Mouse (Mus musculus): ENCODE measurements around the gene Paqr9.

Paqr9 gene

DNA sequence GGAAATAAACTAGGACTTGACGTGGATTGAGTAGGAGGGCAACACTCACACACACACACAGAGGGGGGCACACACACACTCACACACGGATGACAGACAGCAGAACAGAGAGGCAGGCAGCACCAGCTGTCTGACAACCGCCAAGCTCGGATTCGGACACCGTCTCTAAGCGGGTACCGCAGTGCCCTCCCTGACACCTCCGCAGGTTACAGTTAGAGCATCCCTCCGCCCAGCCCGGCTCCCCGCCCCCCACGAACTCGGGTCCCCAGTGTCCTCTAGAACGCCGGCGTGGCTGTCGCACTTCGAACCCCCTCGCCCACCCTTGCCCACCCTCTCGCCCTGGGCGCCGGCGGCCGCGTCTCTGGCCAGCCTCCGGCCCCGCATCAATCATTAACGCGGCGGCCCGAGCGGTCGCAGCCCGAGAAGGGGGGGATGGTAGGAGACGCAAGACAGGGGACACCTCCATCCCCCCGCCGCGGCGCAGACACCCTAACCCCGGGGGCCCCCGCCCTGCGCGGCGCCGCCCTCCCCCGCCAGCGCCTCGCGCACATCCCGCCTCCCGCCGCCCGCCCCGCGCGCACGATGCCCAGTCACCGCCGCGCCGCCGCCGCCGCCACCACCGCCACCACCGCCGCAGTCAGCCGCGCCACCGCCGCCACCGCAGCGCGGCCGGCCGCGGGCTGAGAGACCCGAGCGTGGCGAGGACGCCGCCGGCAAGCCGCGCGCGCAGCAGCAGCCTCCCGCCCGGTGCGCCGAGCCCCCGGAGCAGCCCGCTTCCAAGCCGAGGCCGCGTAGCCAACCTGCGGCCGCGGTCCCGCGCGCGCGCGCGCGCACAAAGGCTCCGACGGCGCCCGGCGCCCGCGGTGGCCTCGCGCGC, at the start of gene Paqr9:
Paqr9 (plus strand) TSS at position 599 of the 877 bp plus-strand sequence.
- no peak for DNase-seq (ENCODE audit: low spot score)

DNA sequence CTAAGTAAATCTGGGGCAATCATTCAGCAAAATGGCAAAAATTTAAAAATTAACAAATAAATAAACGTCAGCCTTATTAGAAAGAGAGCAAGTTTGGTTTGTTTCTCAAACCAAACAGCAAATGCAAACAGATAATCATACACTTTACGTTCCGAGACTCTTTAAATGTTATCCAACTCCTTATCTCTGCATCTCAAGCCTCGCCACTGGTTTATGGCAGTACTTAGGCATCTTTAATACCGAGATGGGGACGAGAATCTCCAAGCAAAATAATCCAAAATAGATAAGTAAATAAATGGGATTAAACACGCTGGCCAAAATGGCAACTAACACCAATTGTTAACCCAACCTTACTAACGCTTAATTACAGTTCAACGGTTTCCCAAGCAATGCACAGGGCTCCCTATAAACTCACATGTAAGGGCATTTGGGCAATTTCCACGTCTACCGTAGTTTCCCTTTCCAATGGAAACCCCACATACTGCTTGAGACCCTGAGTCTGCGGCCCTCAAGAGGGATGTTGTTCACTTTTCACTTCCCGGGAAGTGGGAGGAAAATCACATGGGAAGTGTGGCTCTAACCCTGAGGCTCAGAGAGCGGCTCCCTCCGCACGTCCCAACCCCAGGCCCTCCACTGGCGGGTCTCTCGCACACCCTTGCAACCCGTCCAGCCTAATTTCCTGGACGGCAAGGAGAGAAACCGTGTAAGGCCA, 48.6 kb upstream of the Paqr9 start:
- no peak for DNase-seq (ENCODE audit: low spot score)

DNA sequence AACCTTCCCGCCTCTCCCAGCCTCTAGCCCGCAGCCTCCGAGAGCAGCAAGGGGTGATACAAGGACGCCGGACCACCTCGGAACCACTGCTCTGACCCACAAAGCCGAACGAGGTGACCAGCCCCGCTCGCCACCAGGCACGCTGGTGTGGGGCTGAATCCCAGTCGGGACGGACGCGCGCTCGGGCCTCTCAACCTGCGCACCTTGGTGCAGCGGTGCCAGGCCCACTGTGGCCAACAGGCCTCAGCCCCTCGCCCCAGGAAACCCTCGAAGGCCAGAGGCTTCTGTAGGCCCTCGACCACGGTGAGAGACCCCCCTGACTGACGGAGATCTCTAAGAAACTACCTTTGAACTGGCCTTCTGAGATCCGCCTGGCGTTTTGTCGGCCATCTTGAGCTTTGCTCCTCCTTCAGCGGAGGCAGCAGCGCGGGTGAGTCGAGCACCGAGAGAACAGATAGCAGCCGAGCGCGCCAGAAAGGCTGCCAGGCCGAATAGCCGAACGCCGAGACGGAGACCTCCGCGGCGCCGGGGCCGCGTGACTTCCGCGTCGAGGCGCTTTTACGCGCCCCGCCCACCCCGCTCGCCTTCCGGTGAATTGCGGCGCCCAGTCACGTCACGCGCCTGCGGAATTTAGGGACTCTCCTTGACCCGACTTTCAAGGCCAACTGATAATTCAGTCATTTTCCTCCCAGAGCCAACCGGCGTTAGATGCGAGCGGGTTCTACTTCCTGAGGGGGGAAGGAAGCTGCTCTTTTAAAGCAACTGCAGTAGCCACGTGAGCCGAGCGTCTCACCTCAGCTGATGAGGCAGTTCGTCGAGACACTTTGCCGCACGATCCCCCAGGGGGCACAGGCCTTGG, 47.8 kb upstream of the Paqr9 start, which contains the start of gene U2surp:
U2surp (minus strand) TSS at position 525 of the 859 bp plus-strand sequence.
- peak; percentile 96 for DNase-seq (ENCODE audit: low spot score)

DNA sequence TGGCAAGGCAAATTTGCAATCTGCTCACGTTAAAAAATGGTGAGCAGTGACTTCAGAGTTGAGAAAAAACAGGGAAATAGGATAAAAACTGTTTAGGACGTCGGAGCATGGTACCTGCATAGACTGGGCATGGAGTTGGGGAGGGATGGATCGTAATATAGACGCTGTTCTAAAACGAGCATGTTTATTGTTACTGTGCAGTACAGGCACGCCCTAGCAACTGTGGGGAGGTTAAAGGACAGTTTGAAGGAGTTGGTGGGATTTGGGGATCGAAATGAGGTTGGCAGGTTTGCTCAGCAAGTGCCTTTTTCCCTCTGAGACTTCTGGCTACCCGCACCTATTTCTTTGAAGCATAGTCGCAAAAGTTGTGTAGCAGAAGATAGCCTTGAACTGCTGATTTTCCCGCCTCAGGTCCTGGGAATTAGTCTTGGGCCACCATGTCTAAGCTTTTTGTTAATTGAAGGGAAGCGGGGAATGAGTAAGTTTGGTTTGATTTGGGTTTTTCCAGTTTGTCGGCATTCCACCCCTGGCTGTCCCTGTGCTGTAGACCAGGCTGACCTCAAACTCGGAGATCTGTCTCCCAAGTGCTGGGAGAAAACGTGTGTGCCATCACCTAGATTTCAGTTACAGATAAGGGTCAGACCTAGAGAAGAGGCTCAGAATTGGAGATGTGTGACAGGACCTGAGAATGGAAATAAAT, 47.0 kb upstream of the Paqr9 start:
- DNase-seq (ENCODE audit: low spot score): no peak

DNA sequence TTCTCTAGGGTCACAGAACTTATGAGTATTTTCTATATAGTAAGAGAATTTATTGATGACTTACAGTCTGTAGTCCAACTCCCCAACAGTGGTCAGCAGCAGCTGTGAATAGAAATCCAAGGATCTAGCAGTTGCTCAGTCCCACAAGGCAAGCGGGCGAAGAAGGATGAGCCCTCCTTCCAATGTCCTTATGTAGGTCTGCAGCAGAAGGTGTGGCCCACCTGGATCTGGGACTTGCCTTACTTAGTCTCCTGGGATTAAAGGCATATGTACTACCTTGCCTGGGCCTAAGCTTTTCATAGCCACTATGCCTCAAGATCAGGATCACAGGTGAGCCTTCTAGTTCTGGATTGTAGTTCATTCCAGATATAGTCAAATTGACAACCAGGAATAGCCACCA, 45.7 kb upstream of the Paqr9 start:
- DNase-seq (ENCODE audit: low spot score): no peak

DNA sequence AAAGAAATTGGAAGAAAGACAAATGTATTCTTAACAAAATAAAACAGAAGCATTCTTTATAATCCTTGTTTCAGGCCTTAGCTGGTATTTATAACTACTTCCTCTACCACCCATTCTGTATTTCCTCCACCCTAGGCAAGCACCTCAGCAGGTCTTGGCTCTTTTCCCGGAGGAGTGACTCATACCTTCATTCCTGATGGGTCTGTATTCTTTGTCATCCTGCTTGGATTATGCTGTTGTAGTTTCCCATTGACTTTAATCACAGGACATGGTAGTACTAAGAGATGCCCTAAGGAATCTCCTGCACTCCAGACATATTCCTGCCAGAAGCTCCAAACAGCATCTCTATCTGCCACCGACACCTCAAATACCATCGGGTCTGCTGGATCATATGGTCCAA, 45.1 kb upstream of the Paqr9 start:
- peak; percentile 14 for DNase-seq (ENCODE audit: low spot score)

DNA sequence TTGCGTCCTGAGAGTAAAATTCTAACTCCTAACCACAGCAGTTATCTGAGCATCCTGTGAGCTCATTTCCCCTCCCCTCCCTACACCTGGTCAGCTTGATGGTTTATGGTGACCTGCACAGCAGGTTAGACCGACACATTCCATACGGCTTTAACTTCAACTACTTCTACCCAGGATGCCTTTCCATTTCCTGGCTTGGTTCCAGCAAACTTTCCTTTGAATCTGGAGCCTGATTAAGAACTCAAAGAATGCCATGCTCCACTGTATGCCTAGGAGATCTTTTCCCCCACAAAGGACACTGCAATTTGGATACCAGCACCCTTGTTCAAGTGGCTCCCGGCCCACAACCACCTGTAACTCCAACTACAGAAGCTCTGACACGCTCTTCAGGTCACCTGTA, 38.9 kb upstream of the Paqr9 start:
- DNase-seq (ENCODE audit: low spot score): no peak

DNA sequence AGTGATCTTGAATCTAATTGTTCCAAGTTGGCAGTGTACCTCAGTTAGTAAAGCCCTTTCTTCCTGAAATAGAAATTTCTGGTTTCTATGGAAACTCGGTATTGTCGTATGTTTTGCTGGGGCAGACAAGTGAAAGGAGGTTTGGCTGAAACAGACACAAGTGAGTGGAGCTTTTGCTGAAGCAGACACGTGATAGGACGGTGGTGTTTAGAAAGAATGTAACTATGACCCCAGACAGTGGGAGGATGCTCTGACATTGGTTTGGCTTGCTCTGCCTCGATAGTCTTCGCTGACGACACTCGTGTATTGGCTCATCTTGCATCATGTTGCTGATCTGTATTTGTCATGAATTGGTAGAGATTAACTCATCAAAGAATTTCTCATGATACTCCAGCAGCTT, 38.4 kb upstream of the Paqr9 start:
- no peak for DNase-seq (ENCODE audit: low spot score)

DNA sequence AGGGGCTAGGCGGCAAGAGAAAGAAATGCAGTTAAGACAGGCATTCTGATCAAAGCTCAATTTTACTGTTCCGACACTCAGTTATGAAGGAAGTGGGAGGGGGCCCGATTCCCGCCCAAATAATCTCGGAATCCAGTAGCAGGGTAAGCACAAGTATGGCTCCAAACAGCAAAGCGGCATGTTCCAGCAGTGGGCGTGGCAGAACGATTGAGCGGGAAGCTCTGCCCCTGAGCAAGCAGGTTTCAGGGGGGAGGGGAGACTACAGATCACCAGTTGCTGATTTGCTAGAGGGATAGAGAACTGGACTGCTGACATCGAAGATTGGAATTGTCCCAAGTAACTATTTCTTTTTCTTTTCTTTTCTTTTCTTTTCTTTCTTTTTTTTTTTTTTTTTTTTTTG, 37.9 kb upstream of the Paqr9 start:
- no peak for DNase-seq (ENCODE audit: low spot score)

DNA sequence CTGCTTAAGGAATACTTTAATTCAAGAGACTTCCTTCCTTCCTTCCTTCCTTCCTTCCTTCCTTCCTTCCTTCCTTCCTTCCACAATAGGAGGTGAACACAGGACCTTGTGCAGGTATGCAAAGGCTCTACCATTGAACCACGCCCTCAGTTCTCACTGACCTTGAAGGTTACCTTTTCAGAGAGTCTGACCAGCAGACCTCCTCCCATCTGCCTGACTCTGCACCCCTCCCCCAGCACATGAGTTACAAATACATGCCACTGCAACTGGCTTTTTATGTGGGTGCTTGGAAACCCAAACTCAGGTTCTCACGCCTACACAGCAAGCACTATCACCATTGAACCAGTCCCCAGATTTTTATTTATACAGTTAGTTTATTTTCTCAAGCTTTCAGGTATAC, 36.9 kb upstream of the Paqr9 start:
- no peak for DNase-seq (ENCODE audit: low spot score)

DNA sequence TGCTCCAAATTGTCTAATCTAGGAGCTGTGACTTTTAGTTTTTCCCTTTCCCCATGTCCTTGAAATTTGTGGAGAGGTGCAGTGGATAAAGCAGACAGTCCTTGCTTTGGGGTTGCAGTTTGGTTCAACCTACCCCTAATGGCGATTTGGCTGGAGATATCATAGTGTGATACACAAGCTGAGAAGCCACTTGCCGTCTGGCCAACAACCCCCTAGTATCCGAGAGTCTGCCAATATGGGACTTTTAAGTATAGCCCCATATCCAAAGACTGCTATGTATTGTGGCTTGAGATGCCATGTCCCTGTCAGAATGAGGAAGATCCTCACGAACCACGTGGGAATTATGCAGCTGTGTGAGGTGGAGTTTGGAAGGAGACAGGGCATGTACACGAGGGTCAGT, 34.1 kb upstream of the Paqr9 start:
- DNase-seq (ENCODE audit: low spot score): no peak

DNA sequence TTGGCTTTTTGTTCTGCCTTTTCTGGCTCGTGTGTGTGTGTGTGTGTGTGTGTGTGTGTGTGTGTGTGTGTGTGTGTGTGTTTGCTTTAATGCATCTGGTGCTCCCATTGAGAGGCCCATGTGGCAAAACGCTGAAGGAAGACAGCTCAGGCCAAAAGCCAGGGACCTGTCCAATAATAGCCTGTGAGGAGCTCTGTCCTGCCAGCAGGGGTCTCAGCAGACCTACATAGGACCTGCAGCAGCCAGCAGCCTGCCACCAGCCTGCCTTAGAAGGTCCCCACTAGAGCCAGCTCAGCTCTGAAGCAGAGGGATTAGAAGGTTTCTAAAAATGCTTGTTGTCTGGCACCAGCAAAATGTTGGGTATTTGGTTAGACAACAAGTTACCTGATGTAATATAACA, 33.5 kb upstream of the Paqr9 start:
- no peak for DNase-seq (ENCODE audit: low spot score)

DNA sequence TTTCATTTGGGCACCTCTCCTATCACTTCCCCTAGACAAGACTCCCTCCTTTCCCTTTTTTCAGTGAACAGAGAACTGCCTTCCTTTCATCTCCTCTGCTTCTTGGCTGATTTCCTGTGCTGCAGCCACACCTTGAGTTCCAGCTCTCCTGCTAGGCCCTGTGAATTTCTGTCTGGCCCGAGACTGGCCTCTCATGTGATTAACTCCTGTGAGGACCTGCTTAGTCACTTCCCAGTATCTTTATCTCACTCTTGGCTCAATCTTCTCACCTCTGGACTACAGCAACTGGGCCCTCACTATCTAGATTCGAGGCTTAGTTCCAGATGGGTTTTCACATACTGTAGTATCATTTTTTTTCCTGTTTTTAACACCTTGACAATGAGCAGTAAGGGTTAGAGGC, 31.8 kb upstream of the Paqr9 start:
- no peak for DNase-seq (ENCODE audit: low spot score)

DNA sequence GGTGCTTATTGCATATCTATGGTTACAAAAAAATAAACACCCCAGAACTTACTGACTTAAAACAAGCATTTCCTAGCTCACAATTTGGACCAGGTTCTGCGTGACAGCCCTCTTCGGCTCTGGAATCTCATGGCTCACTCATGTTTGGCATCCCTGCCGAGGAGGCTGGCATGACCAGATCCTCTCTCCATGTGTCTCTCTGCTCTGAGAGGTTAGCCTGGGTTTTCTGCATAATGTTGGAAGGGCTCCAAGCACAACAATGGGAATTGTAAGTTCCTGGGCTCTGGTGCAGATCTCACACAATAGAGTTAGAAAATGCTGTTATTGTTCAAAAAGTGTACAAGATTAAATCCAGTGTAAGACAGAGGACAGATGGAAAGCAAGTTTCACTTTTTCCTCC, 28.3 kb upstream of the Paqr9 start:
- DNase-seq (ENCODE audit: low spot score): no peak

DNA sequence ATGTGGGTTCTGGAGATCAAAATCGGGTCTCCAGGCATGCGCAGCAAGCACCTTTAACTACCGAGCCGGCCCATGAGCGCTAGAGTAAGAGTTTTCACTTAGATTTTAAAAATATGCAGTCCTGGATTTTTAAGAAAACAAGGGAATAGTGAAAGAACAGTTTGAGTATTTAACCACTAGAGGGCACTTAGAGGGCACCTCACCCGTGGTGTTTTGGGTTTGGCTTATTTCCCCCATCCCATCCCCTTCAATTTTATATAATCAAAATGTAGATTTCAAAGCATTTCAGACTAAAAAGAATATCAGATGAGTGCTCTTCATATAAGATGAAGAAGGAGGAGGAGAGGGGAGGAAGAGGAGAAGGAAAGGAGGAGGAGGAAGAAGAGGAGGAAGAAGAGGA, 25.6 kb upstream of the Paqr9 start:
- no peak for DNase-seq (ENCODE audit: low spot score)

DNA sequence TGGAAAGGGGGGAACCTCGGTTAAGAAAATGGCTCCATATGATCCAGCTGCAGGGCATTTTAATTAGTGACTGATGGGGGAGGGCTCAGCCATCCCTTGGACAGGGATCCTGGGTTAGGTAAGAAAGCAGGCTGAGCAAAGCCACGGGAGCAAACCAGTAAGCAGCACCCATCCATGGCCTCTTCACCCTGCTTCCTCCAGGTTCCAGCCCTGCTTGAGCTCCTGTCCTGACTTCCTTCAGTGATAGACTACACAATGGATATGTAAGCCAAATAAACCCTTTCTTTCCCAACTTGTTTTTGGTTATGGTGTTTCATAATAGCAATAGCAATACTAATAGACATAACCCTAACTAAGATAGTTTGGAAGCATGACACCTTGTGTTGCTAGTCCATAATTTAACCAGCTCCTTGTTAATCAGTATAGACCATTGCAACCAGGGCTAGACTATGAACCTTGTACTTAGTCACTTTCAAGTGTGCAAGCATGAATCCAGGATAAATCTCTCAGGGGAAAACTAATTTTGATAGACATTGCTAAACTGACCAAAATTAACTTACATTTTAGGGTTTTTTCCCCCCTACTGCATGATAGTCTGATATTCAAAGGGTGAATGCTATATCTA, 20.2 kb upstream of the Paqr9 start:
- no peak for DNase-seq (ENCODE audit: low spot score)

DNA sequence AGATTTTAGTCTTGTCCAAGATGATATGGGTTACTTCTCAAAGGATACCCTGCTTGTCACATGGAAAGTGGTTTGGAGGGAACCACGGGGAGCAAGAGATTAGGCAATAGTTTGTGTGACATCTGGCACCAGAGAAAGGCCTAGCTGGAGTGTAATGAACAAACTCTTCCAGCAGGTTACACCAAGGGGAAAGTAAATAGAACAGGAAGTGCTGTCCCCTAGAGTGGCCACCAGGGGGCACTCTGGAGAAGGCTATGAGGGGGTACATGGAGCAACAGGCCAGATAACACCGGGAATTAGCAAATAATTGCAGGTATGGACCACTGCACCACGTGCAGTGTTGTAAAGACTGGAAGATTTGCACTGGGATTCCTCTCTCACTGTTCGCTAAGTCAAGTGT, 19.0 kb upstream of the Paqr9 start:
- DNase-seq (ENCODE audit: low spot score): peak; percentile 38

DNA sequence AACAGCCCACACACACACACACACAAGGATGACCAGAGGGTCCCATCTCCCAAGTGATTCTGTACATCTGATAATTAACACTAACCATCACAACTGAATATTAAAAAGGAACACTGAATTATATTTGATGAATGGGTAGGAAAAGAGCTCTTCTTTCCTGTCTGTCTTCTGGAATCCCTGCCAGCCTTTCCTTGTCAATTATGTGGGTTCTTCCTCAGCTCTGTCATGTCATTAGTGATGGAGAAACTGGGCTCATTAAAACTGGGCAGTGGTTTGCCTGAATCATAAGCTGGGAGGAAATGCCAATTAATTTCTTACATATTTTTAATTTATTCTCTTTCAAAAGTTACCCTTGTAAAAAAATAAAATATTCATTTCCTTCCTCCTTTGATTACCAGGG, 18.2 kb upstream of the Paqr9 start:
- DNase-seq (ENCODE audit: low spot score): no peak

DNA sequence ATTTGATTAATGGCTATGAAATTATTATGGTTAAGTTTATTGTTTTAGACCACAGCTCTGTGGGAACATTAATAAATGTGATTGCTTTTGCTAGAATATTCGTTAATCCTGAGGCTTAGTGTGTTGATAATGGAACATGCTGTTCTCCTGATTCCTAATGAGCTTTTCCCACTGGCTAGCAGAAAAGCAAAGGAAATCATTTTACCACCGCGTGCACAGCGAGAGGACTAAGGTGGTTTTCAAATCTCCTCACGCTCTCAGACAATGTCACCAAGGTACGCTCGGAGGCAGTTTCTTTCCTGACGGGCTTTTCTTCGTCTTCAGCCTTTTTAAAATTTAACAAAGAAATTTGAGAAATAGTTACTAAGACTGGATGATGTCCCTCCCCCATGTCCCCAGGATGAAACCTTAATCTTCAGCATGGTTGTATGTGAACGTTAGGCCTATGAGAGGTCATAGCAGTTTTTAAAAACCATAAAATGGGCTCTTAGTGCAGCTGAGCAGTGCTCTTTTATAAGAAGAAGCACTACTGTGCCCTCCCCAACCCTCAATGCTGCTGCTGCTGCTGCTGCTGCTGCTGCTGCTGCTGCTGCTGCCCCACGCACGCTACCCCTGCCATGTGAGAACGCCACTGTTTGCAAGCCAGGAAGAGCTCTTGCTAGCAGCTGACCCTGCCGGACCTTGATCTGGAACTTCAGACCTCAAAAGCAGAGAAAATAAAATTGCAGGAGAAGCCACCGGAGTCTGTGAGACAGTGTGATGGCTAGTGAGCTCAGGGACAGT, 17.6 kb upstream of the Paqr9 start:
- DNase-seq (ENCODE audit: low spot score): no peak

DNA sequence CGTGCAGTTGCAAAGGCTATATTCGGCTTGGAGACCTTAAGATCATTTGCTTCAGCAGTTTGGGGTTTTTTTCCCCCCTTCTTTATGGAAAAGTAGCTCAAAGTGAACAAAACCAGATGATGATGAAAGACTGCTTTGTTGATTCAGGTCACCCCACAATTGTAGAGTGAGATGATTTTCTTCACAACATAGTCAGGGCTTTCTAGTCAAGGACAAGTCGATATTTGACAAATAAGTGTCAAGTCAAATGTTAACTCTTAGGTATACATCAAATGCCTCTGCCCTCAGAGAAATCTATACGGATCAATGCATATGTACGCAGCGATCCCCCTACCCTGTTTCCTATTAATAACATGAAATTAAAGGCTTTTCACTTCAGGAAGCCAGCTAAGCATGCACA, 17.0 kb upstream of the Paqr9 start:
- DNase-seq (ENCODE audit: low spot score): no peak

DNA sequence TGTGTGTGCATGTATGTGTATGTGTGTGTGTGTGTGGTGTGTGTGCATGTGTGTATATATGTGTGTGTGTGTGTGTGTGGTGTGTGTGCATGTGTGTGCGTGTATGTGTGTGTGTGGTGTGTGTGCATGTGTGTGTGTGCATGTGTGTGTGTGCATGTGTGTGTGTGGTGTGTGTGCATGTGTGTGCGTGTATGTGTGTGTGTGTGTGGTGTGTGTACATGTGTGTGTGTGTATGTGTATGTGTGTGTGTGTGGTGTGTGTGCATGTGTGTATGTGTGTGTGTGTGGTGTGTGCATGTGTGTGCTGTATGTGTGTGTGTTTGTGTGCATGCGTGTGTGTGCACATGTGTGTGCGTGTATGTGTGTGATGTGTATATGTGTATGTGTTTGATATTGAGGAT, 14.9 kb upstream of the Paqr9 start:
- no peak for DNase-seq (ENCODE audit: low spot score)

All from lung, postnatal 25 days (tissue).